Mouse (Mus musculus) lung, embryonic 15.5 days (tissue): Measurements from ENCODE around the gene Chfr. TPM values are rescaled to one million over a fixed set of nuclear protein-coding genes. Genes with fewer than 3 reads are reported as not detected.

Experiments
- ATAC-seq: fragments of 200-750 bp; cut with Nextera tagmentation; 2 replicates; pipeline ENCODE4 v1.8.0; 2017; ENCODE audit warnings: moderate number of reproducible peaks, borderline replicate concordance; ENCODE audit not compliant: low FRiP score, low TSS enrichment; ENCODE audit errors: extremely low read depth
- H3K27ac ChIP-seq: fragments of 300-500 bp; sonication (generic); 2 replicates; pipeline ENCODE4 v1.5.1; 2015; ENCODE audit warnings: moderate library complexity, mild to moderate bottlenecking, inconsistent platforms
- H3K27me3 ChIP-seq: fragments of 300-500 bp; sonication (generic); 2 replicates; pipeline ENCODE4 v1.6.1; 2015; ENCODE audit warnings: inconsistent platforms
- H3K36me3 ChIP-seq: fragments of 300-500 bp; sonication (generic); 2 replicates; pipeline ENCODE4 v1.6.1; 2015; ENCODE audit warnings: inconsistent platforms
- H3K4me1 ChIP-seq: fragments of 300-500 bp; sonication (generic); 2 replicates; pipeline ENCODE4 v1.6.1; 2015; ENCODE audit warnings: inconsistent platforms
- H3K4me2 ChIP-seq: fragments of 300-500 bp; sonication (generic); 2 replicates; pipeline ENCODE4 v1.6.1; 2015; ENCODE audit warnings: inconsistent platforms, mild to moderate bottlenecking, moderate library complexity
- H3K4me3 ChIP-seq: fragments of 300-500 bp; sonication (generic); 2 replicates; pipeline ENCODE4 v1.5.1; 2015; ENCODE audit warnings: mild to moderate bottlenecking, inconsistent platforms
- H3K9ac ChIP-seq: fragments of 300-500 bp; sonication (generic); 2 replicates; pipeline ENCODE4 v1.6.1; 2015; ENCODE audit warnings: inconsistent platforms
- H3K9me3 ChIP-seq: fragments of 300-500 bp; sonication (generic); 2 replicates; pipeline ENCODE4 v1.6.1; 2016; ENCODE audit warnings: inconsistent platforms
- WGBS: fragments of 180-500 bp; shearing (Covaris S2); methylation state at CpG from one replicate; pipeline ENCODE4 v1.1.7; 2015; 5-methylcytosine and 5-hydroxymethylcytosine counted together
- polyA plus RNA-seq: library from polyadenylated mRNA; unstranded; fragments of >200 nt; fragmentation: Nextera tagmentation; extraction: Ambion mirVana; gene quantifications from 2 replicates; pipeline ENCODE4 v1.2.1, GENCODE M21; 2015

The Chfr gene
- polyA plus RNA-seq, 1 experiment from 2014 or later: 41.7 TPM

- ATAC-seq: no peak
- Histone ChIP-seq H3K27me3 (no peaks in the 10 kb centered on the region), H3K27ac (no peak overlapping the region), H3K9me3 (no peaks in the 10 kb centered on the region), H3K4me1 (no peaks in the 10 kb centered on the region), H3K4me3 (no peak overlapping the region), H3K36me3 (peaks cover 91% of the 10 kb centered on the region), H3K4me2 (no peak overlapping the region), H3K9ac (no peak overlapping the region)
- 75% methylated on average over 6 of the region's 6 CpGs for WGBS
These were observed 69.1 kb downstream of the Chfr start for GRCm38 (mm10) chr5:110204777-110205176.

GRCm38 (mm10) chr5:110211312-110211711 is 75.7 kb downstream of the Chfr start:
- H3K4me1 ChIP-seq: no peaks in the 10 kb centered on the region
- no peak overlapping the region for H3K9ac ChIP-seq
- 86% methylated on average over 2 of the region's 2 CpGs for whole genome bisulfite sequencing
- H3K36me3 ChIP-seq: peaks cover 94% of the 10 kb centered on the region
- H3K4me3 ChIP-seq: no peak overlapping the region
- no peak overlapping the region for H3K27ac ChIP-seq
- H3K27me3 ChIP-seq: no peaks in the 10 kb centered on the region
- H3K9me3 ChIP-seq: no peaks in the 10 kb centered on the region
- ATAC-seq: no peak
- H3K4me2 ChIP-seq: no peak overlapping the region

- Histone ChIP-seq H3K27me3 (no peaks in the 10 kb centered on the region), H3K4me3 (no peak overlapping the region), H3K27ac (no peak overlapping the region), H3K36me3 (peaks cover 94% of the 10 kb centered on the region), H3K4me2 (no peak overlapping the region), H3K4me1 (no peaks in the 10 kb centered on the region), H3K9ac (no peak overlapping the region), H3K9me3 (no peaks in the 10 kb centered on the region)
- no peak for ATAC-seq
- 87% methylated on average over 3 of the region's 3 CpGs for WGBS
These were observed 81.1 kb downstream of the Chfr start for GRCm38 (mm10) chr5:110216780-110217179.

- Histone ChIP-seq H3K4me2 (no peak overlapping the region), H3K4me3 (no peak overlapping the region), H3K9ac (no peak overlapping the region), H3K36me3 (peaks cover 83% of the 10 kb centered on the region), H3K27me3 (no peaks in the 10 kb centered on the region), H3K9me3 (no peaks in the 10 kb centered on the region), H3K27ac (no peak overlapping the region), H3K4me1 (no peaks in the 10 kb centered on the region)
- 94% methylated on average over 4 of the region's 4 CpGs for WGBS
- no peak for ATAC-seq
These were observed 84.7 kb downstream of the Chfr start for GRCm38 (mm10) chr5:110220331-110220730.

Other genes starting within 250 kb of the Chfr start
- 0.59 and 0.62 TPM in 2 replicates for gene Gm15446, start 212.4 kb upstream of the Chfr start, polyA plus RNA-seq
- 18.3 and 21.7 TPM in 2 replicates for gene Zfp932, start 139.3 kb upstream of the Chfr start, polyA plus RNA-seq
- 2.6 and 2.9 TPM in 2 replicates for gene Gm17655, start 63.3 kb upstream of the Chfr start, polyA plus RNA-seq
- 2.3 and 2.5 TPM in 2 replicates for gene Gm35315, start 41.4 kb upstream of the Chfr start, polyA plus RNA-seq
- 3.5 and 4.2 TPM in 2 replicates for gene Plcxd1, start 35.9 kb upstream of the Chfr start, polyA plus RNA-seq
- 37.5 and 37.6 TPM in 2 replicates for gene Gtpbp6, start 27.6 kb upstream of the Chfr start, polyA plus RNA-seq
- 4.3 and 5.8 TPM in 2 replicates for gene Zfp605, start 25.8 kb upstream of the Chfr start, polyA plus RNA-seq
- gene Golga3, start 40.9 kb downstream of the Chfr start, polyA plus RNA-seq: 18.0 and 22.0 TPM in 2 replicates
- 26.6 and 29.2 TPM in 2 replicates for gene Ankle2, start 95.2 kb downstream of the Chfr start, polyA plus RNA-seq
- 57.5 and 57.9 TPM in 2 replicates for gene Pgam5, start 134.1 kb downstream of the Chfr start, polyA plus RNA-seq
- gene Pxmp2, start 150.3 kb downstream of the Chfr start, polyA plus RNA-seq: 11.3 and 12.8 TPM in 2 replicates
- gene Pole, start 150.5 kb downstream of the Chfr start, polyA plus RNA-seq: 35.2 and 36.0 TPM in 2 replicates
- 13.9 and 15.1 TPM in 2 replicates for gene P2rx2, start 207.4 kb downstream of the Chfr start, polyA plus RNA-seq
- 1.9 and 2.8 TPM in 2 replicates for gene Lrcol1, start 208.9 kb downstream of the Chfr start, polyA plus RNA-seq